Mouse (Mus musculus) liver, postnatal 0 days (tissue): ENCODE measurements around the gene Sgms1. TPM values are rescaled to one million over a fixed set of nuclear protein-coding genes. Genes with fewer than 3 reads are reported as not detected.

Experiments
- ATAC-seq: fragments of 200-750 bp; cut with Nextera tagmentation; 2 replicates; pipeline ENCODE4 v1.8.0; 2017; ENCODE audit warnings: mild to moderate bottlenecking, moderate library complexity
- DNase-seq: peaks from one replicate; pipeline ENCODE4 v3.0.0-alpha.2; 2016
- H3K27ac ChIP-seq: fragments of 300-500 bp; sonication (generic); 2 replicates; pipeline ENCODE4 v1.5.1; 2014; ENCODE audit warnings: antibody characterized with exemption, moderate library complexity, mild to moderate bottlenecking, low read depth
- H3K27me3 ChIP-seq: fragments of 300-500 bp; sonication (generic); 2 replicates; pipeline ENCODE4 v1.6.1; 2014; ENCODE audit warnings: low read length, control low read depth, mixed read lengths; ENCODE audit not compliant: insufficient read depth
- H3K36me3 ChIP-seq: fragments of 300-500 bp; sonication (generic); replicated peaks from 2 replicates; pipeline ENCODE4 v1.6.1; 2014; ENCODE audit warnings: mild to moderate bottlenecking, control low read depth, low read length, moderate library complexity, mixed read lengths; ENCODE audit not compliant: insufficient read depth
- H3K4me1 ChIP-seq: fragments of 300-500 bp; sonication (generic); 2 replicates; pipeline ENCODE4 v1.6.1; 2014; ENCODE audit warnings: antibody characterized with exemption, mild to moderate bottlenecking, control low read depth; ENCODE audit not compliant: insufficient read depth
- H3K4me2 ChIP-seq: fragments of 300-500 bp; sonication (generic); 2 replicates; pipeline ENCODE4 v1.6.1; 2014; ENCODE audit warnings: low read depth, mild to moderate bottlenecking, low read length, moderate library complexity, mixed read lengths
- H3K4me3 ChIP-seq: fragments of 300-500 bp; sonication (generic); 2 replicates; pipeline ENCODE4 v1.5.1; 2014; ENCODE audit warnings: low read depth, low read length
- H3K9ac ChIP-seq: fragments of 300-500 bp; sonication (generic); replicated peaks from 2 replicates; pipeline ENCODE4 v1.6.1; 2014; ENCODE audit warnings: mild to moderate bottlenecking, moderate library complexity
- H3K9me3 ChIP-seq: fragments of 300-500 bp; sonication (generic); 2 replicates; pipeline ENCODE4 v1.6.1; 2016; ENCODE audit warnings: mild to moderate bottlenecking, control low read depth, low read length, mixed read lengths
- CTCF ChIP-seq: sonication (generic); IDR thresholded peaks from 2 replicates; pipeline ENCODE4 v1.5.1; 2016; ENCODE audit warnings: antibody characterized with exemption, low read depth
- EP300 ChIP-seq: IDR thresholded peaks from 2 replicates; pipeline ENCODE4 v1.6.1; 2016; ENCODE audit warnings: antibody characterized with exemption, low read depth, mild to moderate bottlenecking
- WGBS: fragments of 180-500 bp; shearing (Covaris S2); extraction: QIAGEN DNeasy Blood & Tissue Kit; methylation state at CpG from one replicate; pipeline ENCODE4 v1.1.7; 2014; ENCODE audit not compliant: insufficient replicate concordance; 5-methylcytosine and 5-hydroxymethylcytosine counted together
- polyA plus RNA-seq: library from polyadenylated mRNA; unstranded; fragments of >200 nt; fragmentation: Nextera tagmentation; extraction: Ambion mirVana; gene quantifications from 2 replicates; pipeline ENCODE4 v1.2.1, GENCODE M21; 2015

Sgms1 gene
- polyA plus RNA-seq, 1 experiment from 2014 or later: 16.0 TPM

DNA sequence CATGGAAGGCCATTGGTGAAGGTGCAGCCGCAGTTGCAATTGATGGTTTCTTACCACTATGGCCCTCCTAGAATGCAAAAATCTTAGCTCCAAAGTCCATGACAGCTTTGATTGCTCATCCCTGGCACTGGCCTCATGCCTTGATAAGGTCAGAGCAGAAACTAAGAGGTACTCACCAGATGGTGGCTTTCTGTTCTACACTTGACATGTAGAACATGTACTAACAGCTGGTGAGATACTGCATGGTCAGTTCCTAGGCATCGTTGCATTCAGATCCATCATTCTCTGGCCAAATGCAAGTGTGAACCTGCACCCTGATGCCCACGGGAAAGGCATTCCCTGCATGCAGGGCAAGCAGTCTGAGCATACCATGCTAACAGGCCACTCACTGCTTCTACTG lies 63.4 kb downstream of the Sgms1 start:
- H3K4me2 ChIP-seq: no peak overlapping the region
- H3K4me3 ChIP-seq: no peak overlapping the region
- H3K27me3 ChIP-seq: no peaks in the 10 kb centered on the region
- TF ChIP-seq CTCF (no peak), EP300 (no peak)
- H3K4me1 ChIP-seq: peaks cover 33% of the 10 kb centered on the region
- DNase-seq (no peak), ATAC-seq (no peak)
- H3K9ac ChIP-seq: no peak overlapping the region
- 70% methylated on average over 3 of the region's 3 CpGs for WGBS
- H3K36me3 ChIP-seq: no peaks in the 10 kb centered on the region
- H3K27ac ChIP-seq: no peak overlapping the region
- no peaks in the 10 kb centered on the region for H3K9me3 ChIP-seq

DNA sequence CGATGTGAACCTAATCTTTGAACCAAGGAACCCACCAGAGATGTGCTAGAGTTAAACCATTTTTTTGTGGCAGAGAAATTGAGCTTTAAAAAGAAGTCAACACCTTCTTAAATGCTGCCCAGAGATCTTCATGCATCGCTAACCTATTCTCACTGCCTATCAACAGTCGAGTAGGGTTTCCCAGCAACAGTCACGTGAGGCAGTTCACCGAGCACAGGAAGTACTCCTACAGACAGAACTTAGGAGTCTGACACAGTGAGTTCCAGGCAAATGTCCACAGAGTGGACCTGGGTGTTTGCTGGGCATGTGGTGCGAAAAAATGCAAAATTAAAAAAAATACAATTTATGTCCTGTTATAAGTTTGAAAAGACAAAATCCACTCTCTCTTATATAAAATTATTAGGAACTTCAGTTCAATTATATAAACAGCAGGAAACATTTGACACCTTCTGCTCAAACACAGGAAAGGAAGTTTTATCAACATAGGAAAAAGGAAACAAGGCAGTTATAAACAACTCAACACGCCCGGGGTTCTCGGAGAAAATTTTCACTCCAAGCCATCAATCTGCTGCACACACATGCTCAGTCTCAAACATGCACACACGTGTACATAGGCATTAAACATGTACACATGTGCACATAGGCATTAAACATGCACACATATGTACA lies 64.3 kb downstream of the Sgms1 start:
- DNase-seq: no peak
- Histone ChIP-seq H3K27me3 (no peaks in the 10 kb centered on the region), H3K9ac (no peak overlapping the region), H3K27ac (no peak overlapping the region), H3K4me1 (peaks cover 32% of the 10 kb centered on the region), H3K36me3 (no peaks in the 10 kb centered on the region), H3K9me3 (no peaks in the 10 kb centered on the region), H3K4me3 (no peak overlapping the region), H3K4me2 (no peak overlapping the region)
- TF ChIP-seq CTCF: no peak
- no peak; the same call in 1 of the 2 replicates for TF ChIP-seq EP300
- WGBS: 31% methylated on average over 10 of the region's 10 CpGs
- no peak for ATAC-seq

DNA sequence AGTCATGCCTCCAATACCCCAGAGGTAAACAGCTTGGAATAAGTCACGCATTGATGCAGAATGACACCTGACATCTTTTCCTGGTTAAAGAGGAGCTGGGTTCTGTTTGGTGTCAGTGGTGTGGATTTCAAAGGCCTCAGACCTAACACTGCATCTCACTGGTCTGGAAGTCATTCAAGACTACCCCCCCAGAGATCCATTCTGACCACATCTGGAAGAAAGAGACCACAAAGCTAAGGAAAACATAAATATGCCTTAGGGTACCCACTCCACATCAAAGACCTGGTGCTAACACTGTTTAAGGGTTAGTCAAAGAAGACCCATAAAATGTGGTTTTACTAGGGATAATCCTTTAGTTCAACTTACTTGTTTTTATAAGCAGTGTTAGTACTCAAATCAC lies 65.0 kb downstream of the Sgms1 start:
- no peaks in the 10 kb centered on the region for H3K36me3 ChIP-seq
- no peaks in the 10 kb centered on the region for H3K9me3 ChIP-seq
- 84% methylated on average over 1 of the region's 1 CpGs for WGBS
- no peak overlapping the region for H3K27ac ChIP-seq
- no peak overlapping the region for H3K4me2 ChIP-seq
- DNase-seq (no peak), ATAC-seq (no peak)
- H3K4me1 ChIP-seq: peaks cover 34% of the 10 kb centered on the region
- no peak overlapping the region for H3K9ac ChIP-seq
- no peaks in the 10 kb centered on the region for H3K27me3 ChIP-seq
- no peak for TF ChIP-seq CTCF
- TF ChIP-seq EP300: no peak
- no peak overlapping the region for H3K4me3 ChIP-seq

DNA sequence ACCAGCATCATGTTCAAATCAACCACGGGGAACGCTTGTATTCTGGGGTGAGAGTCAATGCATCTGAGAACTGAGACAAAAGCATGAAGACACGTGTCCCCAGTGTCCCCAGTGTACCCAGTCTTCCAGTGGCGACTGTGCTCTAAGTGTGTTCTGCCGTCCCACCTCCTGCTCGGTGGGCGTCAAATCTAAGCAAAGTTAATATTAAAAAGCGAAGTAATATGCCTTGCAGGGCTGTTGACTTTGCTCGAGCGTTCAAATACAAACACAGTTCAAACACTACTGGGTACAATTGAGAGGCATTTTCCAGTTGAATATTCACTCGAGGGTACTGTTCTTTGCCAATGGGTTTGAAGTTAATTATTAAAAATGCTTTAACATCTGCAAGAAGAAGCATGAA lies 66.4 kb downstream of the Sgms1 start:
- Histone ChIP-seq H3K9me3 (no peaks in the 10 kb centered on the region), H3K27ac (no peak overlapping the region)

DNA sequence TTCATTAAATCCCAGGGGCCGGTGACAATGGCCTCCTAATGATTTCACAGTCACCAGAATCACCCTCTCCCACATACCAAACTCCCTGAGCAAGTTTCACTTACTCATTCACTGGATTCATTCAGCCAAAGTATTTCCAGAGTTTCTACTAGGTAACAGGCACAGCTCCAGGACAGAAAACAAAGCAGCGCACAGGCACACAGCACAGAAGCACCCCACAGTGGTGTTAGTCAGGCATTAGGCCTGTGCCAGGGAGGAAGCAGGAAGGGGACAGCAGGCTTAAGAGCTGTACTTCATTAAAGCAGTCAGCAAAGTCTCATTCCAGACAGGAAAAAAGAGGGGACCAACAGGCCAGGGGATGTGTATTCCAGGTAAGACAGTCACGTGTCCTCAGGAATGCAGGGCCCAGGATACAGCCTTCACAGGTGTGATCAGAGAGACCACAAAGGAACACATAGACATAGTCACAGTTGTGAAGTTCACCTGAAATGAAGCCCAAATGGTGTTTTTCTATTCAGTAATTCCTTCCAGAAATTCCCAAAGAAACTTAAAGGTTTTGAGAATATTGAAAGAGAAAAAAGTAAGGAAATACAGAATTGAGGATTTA lies 67.0 kb downstream of the Sgms1 start:
- WGBS: 57% methylated on average over 3 of the region's 3 CpGs
- peaks cover 36% of the 10 kb centered on the region for H3K4me1 ChIP-seq
- DNase-seq (no peak), ATAC-seq (no peak)
- 0 out of 2 replicates have a peak overlapping the region, but pooled peaks have one; percentile 38 for H3K4me2 ChIP-seq
- peak; percentile 39 for TF ChIP-seq CTCF
- TF ChIP-seq EP300: no peak
- H3K36me3 ChIP-seq: no peaks in the 10 kb centered on the region
- no peak overlapping the region for H3K4me3 ChIP-seq
- peak overlapping the region; percentile 31; the same call in 1 of the 2 replicates for H3K27ac ChIP-seq
- no peaks in the 10 kb centered on the region for H3K27me3 ChIP-seq
- no peak overlapping the region for H3K9ac ChIP-seq
- H3K9me3 ChIP-seq: no peaks in the 10 kb centered on the region

More for the DNA sequence above, 66.4 kb downstream of the Sgms1 start:
- Histone ChIP-seq H3K4me1 (peaks cover 36% of the 10 kb centered on the region), H3K27me3 (no peaks in the 10 kb centered on the region), H3K4me3 (no peak overlapping the region), H3K9ac (no peak overlapping the region), H3K36me3 (no peaks in the 10 kb centered on the region), H3K4me2 (0 out of 2 replicates have a peak overlapping the region, but pooled peaks have one; percentile 38)
- DNase-seq (no peak), ATAC-seq (no peak; the same call in 1 of the 2 replicates)
- WGBS: 61% methylated on average over 11 of the region's 11 CpGs
- TF ChIP-seq EP300 (no peak), CTCF (no peak)

DNA sequence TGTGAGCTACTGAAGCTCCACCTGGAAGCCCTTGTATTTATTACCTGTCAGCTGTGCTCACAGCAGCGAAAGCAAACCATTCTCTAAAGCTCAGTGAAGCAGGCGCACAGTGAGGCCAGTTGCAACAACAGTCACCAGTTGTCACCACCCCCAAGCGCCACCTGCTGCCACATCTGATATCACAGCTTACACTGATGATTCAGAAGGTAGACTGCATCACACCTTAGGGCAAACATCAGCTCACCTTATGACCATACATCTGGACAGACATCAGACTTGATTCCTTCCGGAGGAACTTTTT lies 69.2 kb downstream of the Sgms1 start:
- Histone ChIP-seq H3K9ac (0 out of 2 replicates have a peak overlapping the region, but pooled peaks have one; percentile 19), H3K36me3 (no peaks in the 10 kb centered on the region), H3K27ac (peak overlapping the region; percentile 64), H3K27me3 (no peaks in the 10 kb centered on the region), H3K4me2 (peak overlapping the region; percentile 44), H3K4me3 (no peak overlapping the region), H3K4me1 (peaks cover 45% of the 10 kb centered on the region), H3K9me3 (no peaks in the 10 kb centered on the region)
- no peak for TF ChIP-seq EP300
- TF ChIP-seq CTCF: peak; percentile 93
- ATAC-seq: peak; percentile 75
- 45% methylated on average over 4 of the region's 4 CpGs for WGBS
- peak; percentile 88 for DNase-seq
